Mouse (Mus musculus): Measurements from ENCODE around the gene Trex1. TPM values are rescaled to one million over a fixed set of nuclear protein-coding genes. Genes with fewer than 3 reads are reported as not detected.
A peak's percentile ranks its signal among the peaks of the same experiment; 100 is the strongest.

Trex1 gene
- polyA plus RNA-seq, 1 experiment from 2014 or later, result 10.9 TPM

GRCm38 (mm10) chr9:109031001-109031400, 28.5 kb downstream of the Trex1 start:
- Histone ChIP-seq H3K27ac (replicated peaks) (no peak overlapping the region), H3K9me3 (no peaks in the 10 kb centered on the region), H3K9ac (no peak overlapping the region), H3K4me1 (0 out of 2 replicates have a peak, but pooled peaks cover 5% of the 10 kb centered on the region), H3K27me3 (replicated peaks) (no peaks in the 10 kb centered on the region), H3K4me2 (no peak overlapping the region), H3K4me3 (no peak overlapping the region), H3K36me3 (0 out of 2 replicates have a peak, but pooled peaks cover 5% of the 10 kb centered on the region)
- no peak for ATAC-seq (ENCODE audit: extremely low read depth, insufficient number of reproducible peaks, low FRiP score, low TSS enrichment)
- WGBS, result 89% methylated on average over 7 of the region's 7 CpGs

- Histone ChIP-seq H3K4me3 (no peak overlapping the region), H3K36me3 (0 out of 2 replicates have a peak, but pooled peaks cover 5% of the 10 kb centered on the region), H3K27me3 (replicated peaks) (no peaks in the 10 kb centered on the region), H3K4me1 (0 out of 2 replicates have a peak, but pooled peaks cover 5% of the 10 kb centered on the region), H3K9ac (no peak overlapping the region), H3K27ac (replicated peaks) (no peak overlapping the region), H3K4me2 (no peak overlapping the region), H3K9me3 (no peaks in the 10 kb centered on the region)
- WGBS, result 56% methylated on average over 3 of the region's 3 CpGs
- ATAC-seq (ENCODE audit: extremely low read depth, insufficient number of reproducible peaks, low FRiP score, low TSS enrichment), result no peak
These were observed 29.2 kb downstream of the Trex1 start for GRCm38 (mm10) chr9:109030312-109030711.

- H3K4me1 ChIP-seq, result 0 out of 2 replicates have a peak, but pooled peaks cover 5% of the 10 kb centered on the region
- no peak overlapping the region for H3K4me3 ChIP-seq
- no peaks in the 10 kb centered on the region for H3K9me3 ChIP-seq
- 0 out of 2 replicates have a peak, but pooled peaks cover 5% of the 10 kb centered on the region for H3K36me3 ChIP-seq
- H3K27ac ChIP-seq (replicated peaks), result no peak overlapping the region
- no peaks in the 10 kb centered on the region for H3K27me3 ChIP-seq (replicated peaks)
- no peak for ATAC-seq (ENCODE audit: extremely low read depth, insufficient number of reproducible peaks, low FRiP score, low TSS enrichment)
- H3K9ac ChIP-seq, result no peak overlapping the region
- 76% methylated on average over 5 of the region's 5 CpGs for WGBS
- H3K4me2 ChIP-seq, result no peak overlapping the region
These were observed 30.6 kb downstream of the Trex1 start for GRCm38 (mm10) chr9:109028919-109029318.

DNA sequence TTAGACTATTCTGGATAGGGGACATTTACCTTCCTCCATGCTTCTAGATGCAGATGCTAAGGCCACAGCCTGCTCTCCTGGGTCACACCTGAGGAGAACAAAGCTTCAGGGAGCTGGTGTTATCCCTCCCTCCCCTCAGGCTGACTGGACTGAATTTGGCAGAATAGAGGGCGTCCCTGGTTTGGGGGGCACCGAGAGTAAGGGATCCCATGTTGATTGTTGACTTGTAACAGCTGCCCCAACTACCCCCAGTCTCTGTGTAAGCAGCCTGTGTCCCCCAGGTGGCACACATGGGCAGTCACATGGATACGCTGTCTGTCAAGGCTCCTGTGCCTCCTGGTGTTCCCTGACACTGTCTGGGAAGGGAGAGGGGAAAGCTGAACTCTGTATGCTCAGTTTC, 31.1 kb downstream of the Trex1 start:
- ATAC-seq (ENCODE audit: extremely low read depth, insufficient number of reproducible peaks, low FRiP score, low TSS enrichment), result no peak
- Histone ChIP-seq H3K4me3 (no peak overlapping the region), H3K27ac (replicated peaks) (no peak overlapping the region), H3K4me2 (no peak overlapping the region), H3K9me3 (no peaks in the 10 kb centered on the region), H3K9ac (no peak overlapping the region), H3K36me3 (0 out of 2 replicates have a peak, but pooled peaks cover 5% of the 10 kb centered on the region), H3K27me3 (replicated peaks) (no peaks in the 10 kb centered on the region), H3K4me1 (0 out of 2 replicates have a peak, but pooled peaks cover 5% of the 10 kb centered on the region)
- 81% methylated on average over 3 of the region's 3 CpGs for WGBS

DNA sequence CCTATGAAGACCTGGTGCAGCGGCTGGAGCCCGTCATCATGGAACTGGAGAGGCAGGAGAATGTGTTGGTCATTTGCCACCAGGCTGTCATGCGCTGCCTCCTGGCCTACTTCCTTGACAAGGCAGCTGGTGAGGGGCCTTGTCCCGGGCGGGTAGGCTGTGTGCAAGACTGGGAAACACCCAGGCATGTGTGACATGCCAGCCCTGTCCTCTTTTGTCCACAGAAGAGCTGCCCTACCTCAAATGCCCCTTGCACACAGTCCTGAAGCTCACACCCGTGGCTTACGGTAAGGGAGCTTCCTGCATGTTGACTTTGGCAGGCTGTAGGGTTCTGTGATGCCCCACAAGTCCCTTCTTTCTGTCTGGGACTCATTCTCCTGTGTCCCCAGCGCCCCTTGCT, 32.0 kb downstream of the Trex1 start:
- Histone ChIP-seq H3K27me3 (replicated peaks) (no peaks in the 10 kb centered on the region), H3K27ac (replicated peaks) (no peak overlapping the region), H3K4me2 (no peak overlapping the region), H3K9me3 (no peaks in the 10 kb centered on the region), H3K4me3 (no peak overlapping the region), H3K9ac (no peak overlapping the region), H3K36me3 (0 out of 2 replicates have a peak, but pooled peaks cover 5% of the 10 kb centered on the region), H3K4me1 (0 out of 2 replicates have a peak, but pooled peaks cover 5% of the 10 kb centered on the region)
- no peak for ATAC-seq (ENCODE audit: extremely low read depth, insufficient number of reproducible peaks, low FRiP score, low TSS enrichment)
- WGBS, result 63% methylated on average over 8 of the region's 8 CpGs

GRCm38 (mm10) chr9:109022866-109023685, 36.5 kb downstream of the Trex1 start:
- WGBS, result 86% methylated on average over 17 of the region's 17 CpGs
- no peak overlapping the region for H3K27ac ChIP-seq (replicated peaks)
- no peak for ATAC-seq (ENCODE audit: extremely low read depth, insufficient number of reproducible peaks, low FRiP score, low TSS enrichment)
- no peak overlapping the region for H3K4me3 ChIP-seq
- H3K9me3 ChIP-seq, result no peaks in the 10 kb centered on the region
- H3K36me3 ChIP-seq, result no peaks in the 10 kb centered on the region
- H3K9ac ChIP-seq, result no peak overlapping the region
- 0 out of 2 replicates have a peak, but pooled peaks cover 5% of the 10 kb centered on the region for H3K4me1 ChIP-seq
- no peaks in the 10 kb centered on the region for H3K27me3 ChIP-seq (replicated peaks)
- H3K4me2 ChIP-seq, result no peak overlapping the region

- no peak overlapping the region for H3K4me2 ChIP-seq
- ATAC-seq (ENCODE audit: extremely low read depth, insufficient number of reproducible peaks, low FRiP score, low TSS enrichment), result no peak
- H3K9me3 ChIP-seq, result no peaks in the 10 kb centered on the region
- H3K27me3 ChIP-seq (replicated peaks), result no peaks in the 10 kb centered on the region
- 83% methylated on average over 4 of the region's 4 CpGs for WGBS
- H3K36me3 ChIP-seq, result no peaks in the 10 kb centered on the region
- no peak overlapping the region for H3K27ac ChIP-seq (replicated peaks)
- H3K4me3 ChIP-seq, result no peak overlapping the region
- no peak overlapping the region for H3K9ac ChIP-seq
- H3K4me1 ChIP-seq, result no peaks in the 10 kb centered on the region
These were observed 38.1 kb downstream of the Trex1 start for GRCm38 (mm10) chr9:109021428-109021827.

- H3K36me3 ChIP-seq, result no peaks in the 10 kb centered on the region
- 36% methylated on average over 11 of the region's 11 CpGs for WGBS
- ATAC-seq (ENCODE audit: extremely low read depth, insufficient number of reproducible peaks, low FRiP score, low TSS enrichment), result no peak
- H3K4me3 ChIP-seq, result no peak overlapping the region
- H3K9ac ChIP-seq, result no peak overlapping the region
- no peaks in the 10 kb centered on the region for H3K27me3 ChIP-seq (replicated peaks)
- H3K4me1 ChIP-seq, result peaks cover 7% of the 10 kb centered on the region; the same call in 1 of the 2 replicates
- no peaks in the 10 kb centered on the region for H3K9me3 ChIP-seq
- H3K27ac ChIP-seq (replicated peaks), result no peak overlapping the region
- H3K4me2 ChIP-seq, result no peak overlapping the region
These were observed 42.4 kb downstream of the Trex1 start for GRCm38 (mm10) chr9:109016973-109017604.

GRCm38 (mm10) chr9:109015397-109015796, 44.1 kb downstream of the Trex1 start:
- Histone ChIP-seq H3K9me3 (no peaks in the 10 kb centered on the region), H3K27ac (replicated peaks) (no peak overlapping the region), H3K27me3 (replicated peaks) (no peaks in the 10 kb centered on the region), H3K4me2 (no peak overlapping the region), H3K4me1 (peaks cover 7% of the 10 kb centered on the region; the same call in 1 of the 2 replicates), H3K36me3 (peaks cover 6% of the 10 kb centered on the region; the same call in 1 of the 2 replicates), H3K4me3 (no peak overlapping the region), H3K9ac (no peak overlapping the region)
- WGBS, result 41% methylated on average over 8 of the region's 8 CpGs
- no peak for ATAC-seq (ENCODE audit: extremely low read depth, insufficient number of reproducible peaks, low FRiP score, low TSS enrichment)

GRCm38 (mm10) chr9:109010316-109010690, 49.2 kb downstream of the Trex1 start:
- Histone ChIP-seq H3K36me3 (peaks cover 6% of the 10 kb centered on the region; the same call in 1 of the 2 replicates), H3K4me1 (peaks cover 30% of the 10 kb centered on the region), H3K9me3 (no peaks in the 10 kb centered on the region), H3K27ac (replicated peaks) (no peak overlapping the region), H3K9ac (no peak overlapping the region), H3K4me2 (no peak overlapping the region; the same call in 1 of the 2 replicates), H3K4me3 (no peak overlapping the region), H3K27me3 (replicated peaks) (no peaks in the 10 kb centered on the region)
- no peak for ATAC-seq (ENCODE audit: extremely low read depth, insufficient number of reproducible peaks, low FRiP score, low TSS enrichment)
- 66% methylated on average over 14 of the region's 14 CpGs for WGBS

- Histone ChIP-seq H3K27me3 (replicated peaks) (no peaks in the 10 kb centered on the region), H3K36me3 (peaks cover 6% of the 10 kb centered on the region; the same call in 1 of the 2 replicates), H3K9ac (peak overlapping the region; percentile 63; the same call in 1 of the 2 replicates), H3K4me2 (peak overlapping the region; percentile 53), H3K27ac (replicated peaks) (no peak overlapping the region), H3K4me3 (no peak overlapping the region), H3K9me3 (no peaks in the 10 kb centered on the region), H3K4me1 (peaks cover 28% of the 10 kb centered on the region)
- ATAC-seq (ENCODE audit: extremely low read depth, insufficient number of reproducible peaks, low FRiP score, low TSS enrichment), result no peak
- 34% methylated on average over 17 of the region's 17 CpGs for WGBS
These were observed 49.8 kb downstream of the Trex1 start for GRCm38 (mm10) chr9:109009636-109010315.

Data from heart, embryonic 13.5 days (tissue).